In the genomic region with DNA sequence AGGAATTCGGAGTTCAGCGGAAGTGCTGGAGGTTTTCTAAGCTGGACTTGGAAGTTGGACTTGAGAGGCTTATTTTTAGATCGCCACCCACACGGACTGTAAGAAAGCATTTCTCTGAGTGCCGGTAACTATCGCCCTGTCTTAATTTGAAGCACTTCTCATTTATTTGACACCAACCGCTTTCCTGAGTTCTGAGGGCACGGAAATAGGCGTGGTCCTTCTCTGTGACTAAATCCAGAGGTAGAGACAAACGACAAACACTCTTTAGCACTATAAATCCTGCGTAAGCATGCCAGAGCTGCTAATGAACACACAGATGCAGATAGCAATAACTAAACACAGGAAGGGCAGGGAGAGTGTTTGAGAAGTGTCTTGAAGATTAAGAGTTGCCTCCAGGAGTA, we compare ENCODE assay signal across 9 mouse cellular contexts.
A peak's percentile ranks its signal among the peaks of the same experiment; 100 is the strongest.
DNase-seq lines count a peak whose midpoint lies in the region; ATAC-seq lines count a peak whose summit lies in the region.
"Had no signal": no experiment of that assay in that cellular context is flagged by ENCODE, and none has a peak within 500 bp of the region (broad histone marks: within the 10 kb centered on the region; RNA-seq: fewer than 3 reads in every experiment).

No protein-coding gene starts in this region.

- peak; percentile 7 for DNase-seq in kidney, postnatal 10 days
- DNase-seq in kidney, adult 11 months, result no peak
- DNase-seq in heart, postnatal 10 days, result peak; percentile 31 to 40
- DNase-seq in thymus, postnatal 25 days, result no peak
- DNase-seq: adrenal gland, postnatal 25 days had no signal

- intact Hi-C loops in heart, postnatal 10 days (cut with DNase I), result loop anchor here (5.0 kb wide), 1 partner anchor 122 kb away; no protein-coding TSS in a partner anchor

- peak; percentile 74 for ATAC-seq in granulocyte monocyte progenitor cell, adult 5-6 weeks (replicated peaks; ENCODE audit: poor library complexity, severe bottlenecking)
- ATAC-seq in megakaryocyte, adult 5-6 weeks (ENCODE audit: poor library complexity, severe bottlenecking), result peak; percentile 35; the same call in 1 of the 2 replicates
- ATAC-seq in erythroid progenitor cell, adult 5-6 weeks (replicated peaks; ENCODE audit: low FRiP score, poor library complexity, severe bottlenecking), result no peak
- no peak for ATAC-seq in cerebellum, adult (ENCODE audit: insufficient number of reproducible peaks, low FRiP score, low TSS enrichment)

Comparison
In these comparisons a context has a peak if more than half of its experiments do, and no peak if none do; other contexts are left out.
1. DNase-seq: peak in kidney, postnatal 10 days (single experiment) and heart, postnatal 10 days (2 of 2); none in kidney, adult 11 months (single experiment) and thymus, postnatal 25 days (single experiment).
2. ATAC-seq: peak in granulocyte monocyte progenitor cell, adult 5-6 weeks (single experiment) and megakaryocyte, adult 5-6 weeks (single experiment); none in erythroid progenitor cell, adult 5-6 weeks (single experiment) and cerebellum, adult (single experiment).